Mouse (Mus musculus): ENCODE data around the gene Kcnq4.

The Kcnq4 gene

DNA sequence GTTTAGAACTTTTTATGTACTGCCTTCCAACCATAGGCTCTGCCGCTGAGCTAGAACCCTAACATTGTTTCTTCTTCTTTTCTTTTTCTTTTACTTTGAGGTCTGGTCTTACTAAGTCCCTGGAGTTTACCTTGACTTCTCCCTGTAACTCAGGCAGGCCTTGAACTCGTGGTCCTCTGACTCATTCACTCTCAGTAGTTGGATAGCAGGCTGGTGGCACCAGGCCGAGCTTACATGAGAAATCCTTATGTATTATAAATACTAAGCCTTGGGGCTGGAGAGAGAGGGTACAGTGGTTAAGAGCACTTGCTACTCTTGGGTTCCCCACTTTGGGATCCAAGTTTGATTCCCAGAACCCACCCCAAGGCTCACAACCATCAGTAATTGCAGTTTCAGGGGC is 74.8 kb downstream of the Kcnq4 start:
- DNase-seq (ENCODE audit: low read depth, low spot score), result no peak

- no peak for DNase-seq (ENCODE audit: low read depth, low spot score)
Measured at GRCm38 (mm10) chr4:120671046-120671445, 77.4 kb downstream of the Kcnq4 start.

DNA sequence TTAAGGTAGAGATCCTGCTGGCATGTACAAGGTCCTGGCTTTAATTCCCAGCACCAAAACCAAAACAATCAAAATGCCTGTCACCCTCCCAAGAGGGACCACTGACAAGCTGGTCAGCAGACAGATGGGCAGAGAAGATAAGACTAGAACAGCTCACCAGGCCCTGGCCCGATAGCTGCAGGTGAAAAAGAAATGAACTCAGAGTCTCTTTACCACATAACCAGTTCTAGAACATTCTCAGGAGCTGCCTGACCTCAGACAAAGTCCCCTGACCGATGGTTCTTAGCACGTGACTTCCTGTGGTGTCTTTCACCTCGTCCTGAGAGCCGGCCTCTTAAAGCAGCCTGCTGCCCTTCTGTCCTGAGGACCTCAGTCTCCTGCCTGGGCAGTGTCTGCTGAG is 78.8 kb downstream of the Kcnq4 start:
- DNase-seq (ENCODE audit: low read depth, low spot score), result no peak

DNA sequence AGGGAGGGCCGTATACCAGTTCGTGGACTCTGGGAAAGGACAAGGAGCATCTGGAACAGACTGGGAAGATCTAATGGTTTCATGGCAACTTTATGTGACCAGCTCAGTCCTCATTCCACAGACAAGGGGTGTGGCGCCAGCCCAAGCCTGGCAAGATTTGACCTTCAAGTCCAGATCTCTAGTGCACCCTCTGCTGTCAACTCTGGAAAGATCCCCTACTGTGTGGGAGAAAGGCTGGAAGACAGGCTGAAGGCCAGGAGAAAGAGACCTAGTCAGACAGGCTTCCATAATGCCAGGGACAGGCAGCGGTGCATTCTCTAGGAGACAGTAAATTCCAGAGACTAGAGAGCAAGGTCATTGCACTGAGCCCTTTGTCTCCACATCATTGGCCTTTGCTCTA is 79.9 kb downstream of the Kcnq4 start:
- peak; percentile 44 for DNase-seq (ENCODE audit: low read depth, low spot score)

- no peak for DNase-seq (ENCODE audit: low read depth, low spot score)
Measured at GRCm38 (mm10) chr4:120667555-120667954, 80.9 kb downstream of the Kcnq4 start.

GRCm38 (mm10) chr4:120667045-120667501 is 81.3 kb downstream of the Kcnq4 start:
- peak; percentile 86 for DNase-seq (ENCODE audit: low read depth, low spot score)

GRCm38 (mm10) chr4:120666358-120667024 is 81.9 kb downstream of the Kcnq4 start, which contains the start of gene Cited4:
Gene Cited4 (plus strand): TSS chr4:120666572.
- peak; percentile 94 for DNase-seq (ENCODE audit: low read depth, low spot score)

DNA sequence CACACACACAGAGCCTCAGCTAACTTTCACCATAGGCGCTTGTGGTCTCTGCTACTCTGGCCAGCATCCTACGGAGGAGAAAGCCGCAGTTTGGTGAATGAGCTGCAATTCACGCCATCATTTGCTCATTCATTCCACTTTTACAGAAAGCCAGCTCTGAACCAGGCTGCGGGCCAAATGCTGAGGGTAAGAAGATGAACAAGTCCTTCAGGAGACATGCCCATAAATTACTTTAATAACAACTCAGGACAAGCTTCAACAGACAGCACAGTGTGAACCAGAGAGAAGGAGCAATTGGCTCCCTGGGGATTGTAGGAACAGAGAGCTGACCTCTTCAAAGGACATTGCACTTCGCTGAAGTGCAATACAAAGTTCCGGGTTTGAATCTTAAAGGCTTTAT is 82.6 kb downstream of the Kcnq4 start:
- peak; percentile 22 for DNase-seq (ENCODE audit: low read depth, low spot score)

- DNase-seq (ENCODE audit: low read depth, low spot score), result no peak
Measured at GRCm38 (mm10) chr4:120665144-120665700, 83.2 kb downstream of the Kcnq4 start.

- DNase-seq (ENCODE audit: low read depth, low spot score), result no peak
Measured at GRCm38 (mm10) chr4:120664601-120665000, 83.8 kb downstream of the Kcnq4 start.

- DNase-seq (ENCODE audit: low read depth, low spot score), result no peak
Measured at GRCm38 (mm10) chr4:120660485-120660884, 87.9 kb downstream of the Kcnq4 start.

DNA sequence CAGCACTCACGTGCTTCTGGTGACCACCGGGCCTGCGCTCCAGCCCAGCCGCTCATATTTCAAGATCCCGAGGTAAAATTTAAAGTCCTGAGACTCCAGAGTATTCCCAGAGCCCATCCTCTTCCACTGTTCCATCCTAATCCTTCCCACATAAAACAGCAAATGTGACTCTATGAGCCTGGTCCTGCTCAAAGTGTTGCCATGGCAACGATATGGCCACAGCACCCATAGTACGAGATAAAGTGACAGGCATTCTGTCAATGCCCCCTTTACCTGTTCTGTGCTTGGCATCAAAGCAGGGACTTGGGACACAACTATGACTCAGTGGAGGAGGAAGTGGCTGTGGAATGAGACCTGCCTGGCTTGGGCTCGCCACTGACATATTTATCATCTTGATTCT is 92.5 kb downstream of the Kcnq4 start:
- DNase-seq (ENCODE audit: low read depth, low spot score), result no peak

DNA sequence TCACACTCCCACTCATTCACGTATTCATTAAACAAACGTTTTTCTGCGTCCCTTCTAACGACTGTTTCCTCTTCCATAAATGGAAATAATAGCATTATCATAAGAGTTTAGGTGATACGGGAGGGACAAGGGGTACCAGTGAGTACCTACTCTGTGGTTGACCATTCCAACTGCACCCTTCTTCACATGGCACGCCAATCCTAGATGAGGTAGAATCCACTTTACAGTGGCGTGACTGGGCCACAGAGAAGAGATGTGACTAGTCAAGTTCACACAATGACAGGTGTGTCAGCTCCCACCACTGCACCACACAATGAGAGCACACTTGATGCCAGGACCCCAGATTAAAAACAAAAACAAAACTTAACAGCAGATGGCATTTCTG is 98.2 kb downstream of the Kcnq4 start:
- no peak for DNase-seq (ENCODE audit: low read depth, low spot score)

- no peak for DNase-seq (ENCODE audit: low read depth, low spot score)
Measured at GRCm38 (mm10) chr4:120649369-120650207, 98.8 kb downstream of the Kcnq4 start.

All from skeletal muscle tissue, adult 2 months (tissue).